Mouse (Mus musculus) testis, adult 2 months (tissue): ENCODE measurements around the gene Ric8a. TPM values are rescaled to one million over a fixed set of nuclear protein-coding genes. Genes with fewer than 3 reads are reported as not detected.

Source experiments
- H3K27ac ChIP-seq: fragments of 200-500 bp; 2 replicates; pipeline ENCODE4 v1.5.1; 2012; ENCODE audit warnings: low read depth, low read length; ENCODE audit not compliant: control insufficient read depth, insufficient read depth
- H3K27me3 ChIP-seq: fragments of 200-500 bp; 2 replicates; pipeline ENCODE4 v1.6.1; 2012; ENCODE audit warnings: mild to moderate bottlenecking, low read length, moderate library complexity; ENCODE audit not compliant: control insufficient read depth, insufficient read depth
- H3K36me3 ChIP-seq: fragments of 200-500 bp; 2 replicates; pipeline ENCODE4 v1.6.1; 2012; ENCODE audit warnings: mild to moderate bottlenecking, low read length; ENCODE audit not compliant: control insufficient read depth, insufficient read depth
- H3K4me1 ChIP-seq: fragments of 200-500 bp; 2 replicates; pipeline ENCODE4 v1.6.1; 2012; ENCODE audit warnings: low read length; ENCODE audit not compliant: control insufficient read depth, insufficient read depth
- H3K4me3 ChIP-seq: fragments of 200-500 bp; 2 replicates; pipeline ENCODE4 v1.5.1; 2012; ENCODE audit warnings: low read depth, mild to moderate bottlenecking, low read length, moderate library complexity, mixed read lengths; ENCODE audit not compliant: control insufficient read depth
- CTCF ChIP-seq: fragments of 200-500 bp; IDR thresholded peaks from 2 replicates; pipeline ENCODE4 v1.5.1; 2012; ENCODE audit warnings: low read depth, mild to moderate bottlenecking, inconsistent platforms, low read length, moderate library complexity; ENCODE audit not compliant: control insufficient read depth, insufficient read depth, insufficient replicate concordance
- POLR2A ChIP-seq: fragments of 200-500 bp; IDR thresholded peaks from 2 replicates; pipeline ENCODE4 v1.6.1; 2012; ENCODE audit warnings: low read depth, mild to moderate bottlenecking, inconsistent platforms, low read length, moderate library complexity; ENCODE audit not compliant: control insufficient read depth
- polyA plus RNA-seq: library from polyadenylated mRNA; depleted of rRNA; stranded (reverse); fragments of >200 nt; gene quantifications from 2 replicates; pipeline ENCODE4 v1.2.3, GENCODE M21; 2012

The Ric8a gene
- polyA plus RNA-seq, 1 experiment: 34.5 TPM

DNA sequence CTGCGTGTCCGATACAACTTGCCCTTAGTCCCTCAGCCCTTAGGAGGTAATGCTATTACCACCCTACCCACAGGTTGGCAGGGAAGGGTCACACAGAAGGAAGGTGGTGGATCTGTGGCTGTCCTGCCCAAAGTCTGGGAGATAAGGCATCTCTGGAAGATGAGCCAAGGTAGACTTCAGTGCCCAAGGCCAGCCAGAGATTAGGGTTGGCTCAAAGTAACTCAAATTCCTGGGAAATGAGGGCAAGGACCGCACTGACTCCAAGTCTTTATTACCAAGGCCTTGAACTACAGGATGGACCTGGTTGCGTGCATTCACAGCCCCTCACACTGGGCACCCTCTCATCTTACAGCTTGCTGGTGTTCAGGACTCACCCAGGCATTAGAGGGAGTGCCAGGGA is 4.8 kb upstream of the Ric8a start:
- H3K4me3 ChIP-seq: no peak overlapping the region
- H3K27ac ChIP-seq: no peak overlapping the region
- peaks cover 8% of the 10 kb centered on the region for H3K4me1 ChIP-seq
- no peaks in the 10 kb centered on the region for H3K27me3 ChIP-seq
- no peak for TF ChIP-seq POLR2A
- TF ChIP-seq CTCF: no peak
- H3K36me3 ChIP-seq: no peaks in the 10 kb centered on the region

DNA sequence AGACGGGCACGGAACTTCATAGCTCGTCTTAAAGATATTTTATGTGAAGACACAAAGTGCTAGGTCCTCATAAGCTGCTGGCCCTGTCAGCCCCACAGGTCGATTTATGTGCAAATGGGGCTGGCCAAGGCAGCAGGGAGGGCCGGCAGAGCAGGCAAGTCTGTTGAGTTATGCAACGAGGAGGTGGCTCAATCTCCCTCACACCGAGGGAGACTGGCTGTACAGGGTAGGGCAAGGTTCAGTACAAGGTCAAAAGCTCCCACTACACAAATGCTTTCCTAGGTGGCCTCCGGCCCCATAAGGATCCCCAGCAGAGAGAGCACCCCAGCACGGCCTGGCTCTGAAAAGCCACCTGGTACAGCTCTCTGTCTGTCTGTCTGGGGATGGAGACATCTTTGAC is 3.4 kb upstream of the Ric8a start:
- Histone ChIP-seq H3K4me3 (no peak overlapping the region), H3K27ac (no peak overlapping the region), H3K27me3 (no peaks in the 10 kb centered on the region)

GRCm38 (mm10) chr7:140854483-140854882 is 2.3 kb upstream of the Ric8a start:
- H3K27ac ChIP-seq: no peak overlapping the region
- H3K4me1 ChIP-seq: peaks cover 16% of the 10 kb centered on the region
- TF ChIP-seq CTCF (no peak), POLR2A (no peak)
- no peaks in the 10 kb centered on the region for H3K27me3 ChIP-seq
- H3K36me3 ChIP-seq: no peaks in the 10 kb centered on the region
- H3K4me3 ChIP-seq: peak overlapping the region; percentile 97

More for the DNA sequence above, 3.4 kb upstream of the Ric8a start:
- Histone ChIP-seq H3K4me1 (peaks cover 16% of the 10 kb centered on the region), H3K36me3 (no peaks in the 10 kb centered on the region)
- TF ChIP-seq CTCF: no peak
- TF ChIP-seq POLR2A: 0 out of 2 replicates have a peak, but pooled peaks have one; percentile 14

GRCm38 (mm10) chr7:140855181-140855580 is 1.6 kb upstream of the Ric8a start:
- H3K4me1 ChIP-seq: peaks cover 16% of the 10 kb centered on the region
- no peak overlapping the region for H3K27ac ChIP-seq
- H3K27me3 ChIP-seq: no peaks in the 10 kb centered on the region
- no peak for TF ChIP-seq CTCF
- no peak for TF ChIP-seq POLR2A
- H3K36me3 ChIP-seq: no peaks in the 10 kb centered on the region
- peak overlapping the region; percentile 97 for H3K4me3 ChIP-seq

- Histone ChIP-seq H3K4me1 (peaks cover 16% of the 10 kb centered on the region), H3K27ac (peak within 1 kb of the TSS; percentile 92), H3K4me3 (peak within 1 kb of the TSS; percentile 97), H3K27me3 (no peaks in the 10 kb centered on the region), H3K36me3 (no peaks in the 10 kb centered on the region)
- TF ChIP-seq POLR2A (peak; percentile 54), CTCF (no peak)
These were observed 635 bp upstream of the Ric8a start, which contains the start of gene Gm45785 for GRCm38 (mm10) chr7:140855860-140856784. TSS of gene Gm45785 (minus strand) at chr7:140856331.

- Histone ChIP-seq H3K27ac (peak within 1 kb of the TSS; percentile 85), H3K27me3 (no peaks in the 10 kb centered on the region), H3K4me3 (peak within 1 kb of the TSS; percentile 97), H3K4me1 (peaks cover 16% of the 10 kb centered on the region), H3K36me3 (no peaks in the 10 kb centered on the region; the same call in 1 of the 2 replicates)
- TF ChIP-seq CTCF (no peak), POLR2A (no peak)
These were observed 1.1 kb downstream of the Ric8a start, which contains the start of gene Bet1l for GRCm38 (mm10) chr7:140857550-140858505. TSS of gene Bet1l (minus strand) at chr7:140857577.

DNA sequence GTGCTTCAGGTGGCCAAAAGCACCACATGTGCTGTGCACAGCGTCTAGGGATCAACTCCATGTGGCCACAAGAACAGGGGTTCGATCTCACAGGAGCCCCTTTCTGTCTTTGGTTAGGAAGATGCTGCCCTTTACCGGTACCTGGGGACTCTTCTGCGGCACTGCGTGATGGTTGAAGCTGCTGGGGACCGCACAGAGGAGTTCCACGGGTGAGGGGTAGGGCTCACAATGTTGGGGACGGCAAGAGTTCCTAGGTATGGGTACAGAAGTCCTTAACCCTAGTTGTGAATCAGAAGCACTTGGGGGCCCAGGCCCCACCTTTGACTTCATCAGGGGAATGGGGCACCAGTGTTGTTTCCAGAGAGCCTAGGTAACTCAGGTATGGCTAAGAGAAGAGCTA is 2.0 kb downstream of the Ric8a start:
- TF ChIP-seq POLR2A (no peak), CTCF (no peak)
- Histone ChIP-seq H3K27me3 (no peaks in the 10 kb centered on the region), H3K4me1 (peaks cover 16% of the 10 kb centered on the region), H3K36me3 (no peaks in the 10 kb centered on the region; the same call in 1 of the 2 replicates), H3K4me3 (no peak overlapping the region), H3K27ac (no peak overlapping the region)
